Mouse (Mus musculus) ES-Bruce4 (cell line): ENCODE data around the gene Thumpd3. TPM values are rescaled to one million over a fixed set of nuclear protein-coding genes. Genes with fewer than 3 reads are reported as not detected.

Source experiments
- H3K27ac ChIP-seq: 2 replicates; pipeline ENCODE4 v1.5.1; 2012; ENCODE audit warnings: low read length, inconsistent platforms; ENCODE audit not compliant: insufficient read depth
- H3K27me3 ChIP-seq: 2 replicates; pipeline ENCODE4 v1.6.1; 2012; ENCODE audit warnings: mild to moderate bottlenecking, low read length, inconsistent platforms; ENCODE audit not compliant: control insufficient read depth, poor library complexity, insufficient read depth, severe bottlenecking
- H3K36me3 ChIP-seq: 2 replicates; pipeline ENCODE4 v1.6.1; 2012; ENCODE audit warnings: inconsistent platforms, mild to moderate bottlenecking, low read length, moderate library complexity; ENCODE audit not compliant: control insufficient read depth, poor library complexity, insufficient read depth, severe bottlenecking
- H3K4me1 ChIP-seq: one replicate; pipeline ENCODE4 v1.8.1; 2011; ENCODE audit warnings: low read length; ENCODE audit not compliant: control insufficient read depth, insufficient read depth
- H3K4me3 ChIP-seq: 2 replicates; pipeline ENCODE4 v1.5.1; 2011; ENCODE audit warnings: low read depth, mild to moderate bottlenecking, low read length
- H3K9ac ChIP-seq: 2 replicates; pipeline ENCODE4 v1.6.1; 2012; ENCODE audit warnings: low read depth, mild to moderate bottlenecking, inconsistent platforms; ENCODE audit not compliant: poor library complexity, severe bottlenecking
- H3K9me3 ChIP-seq: replicated peaks from 2 replicates; pipeline ENCODE4 v1.6.1; 2012; ENCODE audit warnings: mild to moderate bottlenecking, low read length, inconsistent platforms; ENCODE audit not compliant: control insufficient read depth, poor library complexity, insufficient read depth, severe bottlenecking
- CTCF ChIP-seq: IDR thresholded peaks from one replicate; pipeline ENCODE4 v1.8.1; 2011; ENCODE audit warnings: low read depth, low read length
- EP300 ChIP-seq: IDR thresholded peaks from 2 replicates; pipeline ENCODE4 v1.6.1; 2011; ENCODE audit warnings: low read depth, low read length; ENCODE audit not compliant: insufficient read depth
- POLR2A ChIP-seq: IDR thresholded peaks from one replicate; pipeline ENCODE4 v1.8.1; 2011; ENCODE audit warnings: low read length; ENCODE audit not compliant: insufficient read depth
- polyA plus RNA-seq: library from polyadenylated mRNA; stranded (reverse); fragments of >200 nt; gene quantifications from 2 replicates; pipeline ENCODE4 v1.2.4, GENCODE M21; 2011; ENCODE audit warnings: low read depth; ENCODE audit not compliant: missing spikeins, insufficient read depth, insufficient read length

The Thumpd3 gene
- polyA plus RNA-seq, 1 experiment = 77.5 TPM

DNA sequence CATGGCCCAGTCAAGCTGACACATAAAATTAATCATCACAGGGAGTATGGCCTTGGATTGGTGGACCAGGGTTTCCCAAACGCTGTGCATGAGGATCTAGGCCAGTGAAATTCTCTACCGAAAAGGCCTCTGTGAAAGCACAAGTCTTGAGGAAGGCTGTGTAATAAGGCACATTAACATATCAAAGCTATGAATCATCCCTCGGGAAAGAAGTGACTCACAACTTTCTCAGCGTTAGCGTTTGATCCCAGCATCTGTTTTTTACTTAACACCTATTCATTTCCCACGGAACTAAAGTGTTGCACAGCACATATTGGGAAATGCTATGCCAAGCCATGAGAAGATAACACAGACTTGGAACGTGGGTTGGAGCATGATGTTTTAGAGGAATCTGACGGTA is 21.2 kb upstream of the Thumpd3 start:
- Histone ChIP-seq H3K9me3 (no peaks in the 10 kb centered on the region), H3K36me3 (no peaks in the 10 kb centered on the region), H3K4me1 (no peaks in the 10 kb centered on the region), H3K4me3 (no peak overlapping the region), H3K27me3 (no peaks in the 10 kb centered on the region), H3K27ac (no peak overlapping the region), H3K9ac (no peak overlapping the region)
- TF ChIP-seq POLR2A (no peak), EP300 (no peak), CTCF (no peak)

DNA sequence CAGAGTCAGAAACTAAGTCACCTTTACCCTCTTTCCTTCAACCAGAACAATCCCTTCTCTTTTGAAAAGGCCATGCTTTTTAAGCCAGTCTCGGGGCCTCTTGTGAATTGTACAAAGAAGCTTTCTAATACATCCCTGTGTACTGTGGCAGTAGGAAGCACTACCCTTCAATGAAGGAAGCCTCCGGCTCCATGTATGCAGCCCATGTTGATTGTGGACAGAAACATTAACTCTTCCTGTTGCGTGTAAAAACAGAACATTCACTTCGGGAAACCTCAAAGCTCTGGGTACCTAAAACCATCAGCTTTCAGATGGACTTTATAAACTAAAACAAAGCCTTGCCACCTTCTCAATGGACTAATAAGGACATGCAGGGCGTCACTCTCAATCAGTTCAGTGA is 20.3 kb upstream of the Thumpd3 start:
- Histone ChIP-seq H3K4me3 (no peak overlapping the region), H3K36me3 (no peaks in the 10 kb centered on the region), H3K27ac (no peak overlapping the region), H3K4me1 (no peaks in the 10 kb centered on the region), H3K9ac (no peak overlapping the region), H3K9me3 (no peaks in the 10 kb centered on the region), H3K27me3 (no peaks in the 10 kb centered on the region)
- no peak for TF ChIP-seq EP300

DNA sequence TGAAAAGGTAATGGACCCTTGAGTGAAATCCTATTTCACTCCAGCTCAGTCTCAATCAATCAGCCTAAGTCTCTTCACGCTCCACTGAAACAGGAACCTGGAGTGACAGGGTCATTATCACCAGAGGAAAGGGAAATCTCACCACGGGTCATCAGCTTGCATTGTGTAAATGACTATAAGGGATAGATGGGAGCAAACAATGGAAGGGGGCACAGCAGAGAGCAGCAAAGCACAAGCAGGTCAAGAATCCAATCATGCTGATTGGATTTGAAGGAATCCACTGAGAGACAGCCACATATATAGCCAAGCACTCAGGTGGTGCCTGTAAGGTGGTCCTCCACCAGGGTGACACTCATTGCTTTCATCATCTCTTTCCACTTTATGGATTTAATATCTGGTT is 18.6 kb upstream of the Thumpd3 start:
- H3K4me3 ChIP-seq = no peak overlapping the region
- no peaks in the 10 kb centered on the region for H3K4me1 ChIP-seq
- TF ChIP-seq EP300 = no peak
- no peak for TF ChIP-seq CTCF
- no peaks in the 10 kb centered on the region for H3K36me3 ChIP-seq
- H3K9ac ChIP-seq = no peak overlapping the region
- no peak overlapping the region for H3K27ac ChIP-seq
- no peaks in the 10 kb centered on the region for H3K9me3 ChIP-seq
- H3K27me3 ChIP-seq = no peaks in the 10 kb centered on the region

DNA sequence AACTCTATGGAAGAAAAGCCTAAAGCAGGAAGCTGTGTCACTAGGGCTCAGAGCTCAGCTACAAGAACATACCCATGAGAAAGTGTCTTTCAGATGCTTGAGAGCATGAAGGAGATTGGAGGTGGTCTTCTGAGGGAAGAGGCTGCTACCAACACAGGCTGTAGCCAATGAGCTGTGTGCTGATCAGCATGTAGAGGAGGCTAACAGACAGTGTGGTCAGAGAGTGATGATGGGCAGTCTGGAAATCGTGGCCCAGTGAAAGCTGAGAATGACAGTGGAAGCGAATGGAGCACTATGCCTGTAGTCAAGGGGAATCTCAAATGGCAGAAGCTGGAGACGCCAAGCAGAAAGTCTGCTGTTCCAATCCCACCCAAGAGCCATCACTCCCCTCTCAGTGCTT is 17.0 kb upstream of the Thumpd3 start:
- TF ChIP-seq CTCF = no peak
- no peak for TF ChIP-seq POLR2A
- TF ChIP-seq EP300 = no peak
- Histone ChIP-seq H3K27me3 (no peaks in the 10 kb centered on the region), H3K9me3 (no peaks in the 10 kb centered on the region), H3K4me1 (no peaks in the 10 kb centered on the region), H3K36me3 (no peaks in the 10 kb centered on the region), H3K4me3 (no peak overlapping the region), H3K27ac (no peak overlapping the region), H3K9ac (no peak overlapping the region)

DNA sequence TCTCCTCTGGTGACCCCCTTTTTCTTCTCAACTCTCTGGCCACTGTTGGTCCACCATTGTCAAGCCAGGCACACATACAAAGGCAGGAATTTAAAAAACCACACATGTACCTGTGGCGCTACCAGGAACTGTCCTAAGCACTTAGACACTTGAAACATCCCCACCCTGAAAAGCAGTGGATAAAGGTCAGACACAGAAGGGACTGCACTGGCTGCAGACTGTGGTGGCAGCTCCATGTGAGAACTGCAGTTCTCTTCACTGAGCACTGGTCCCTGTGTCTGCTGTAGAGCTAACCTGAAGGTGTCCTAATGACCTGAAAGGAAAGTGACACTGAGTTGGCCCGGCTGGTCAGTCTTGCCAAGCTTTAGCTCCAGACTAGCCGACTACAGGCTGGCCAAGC is 15.5 kb upstream of the Thumpd3 start:
- TF ChIP-seq EP300 (no peak), CTCF (no peak), POLR2A (no peak)
- Histone ChIP-seq H3K4me1 (no peaks in the 10 kb centered on the region), H3K36me3 (no peaks in the 10 kb centered on the region), H3K4me3 (no peak overlapping the region), H3K27me3 (no peaks in the 10 kb centered on the region), H3K9me3 (no peaks in the 10 kb centered on the region), H3K9ac (no peak overlapping the region), H3K27ac (no peak overlapping the region)

DNA sequence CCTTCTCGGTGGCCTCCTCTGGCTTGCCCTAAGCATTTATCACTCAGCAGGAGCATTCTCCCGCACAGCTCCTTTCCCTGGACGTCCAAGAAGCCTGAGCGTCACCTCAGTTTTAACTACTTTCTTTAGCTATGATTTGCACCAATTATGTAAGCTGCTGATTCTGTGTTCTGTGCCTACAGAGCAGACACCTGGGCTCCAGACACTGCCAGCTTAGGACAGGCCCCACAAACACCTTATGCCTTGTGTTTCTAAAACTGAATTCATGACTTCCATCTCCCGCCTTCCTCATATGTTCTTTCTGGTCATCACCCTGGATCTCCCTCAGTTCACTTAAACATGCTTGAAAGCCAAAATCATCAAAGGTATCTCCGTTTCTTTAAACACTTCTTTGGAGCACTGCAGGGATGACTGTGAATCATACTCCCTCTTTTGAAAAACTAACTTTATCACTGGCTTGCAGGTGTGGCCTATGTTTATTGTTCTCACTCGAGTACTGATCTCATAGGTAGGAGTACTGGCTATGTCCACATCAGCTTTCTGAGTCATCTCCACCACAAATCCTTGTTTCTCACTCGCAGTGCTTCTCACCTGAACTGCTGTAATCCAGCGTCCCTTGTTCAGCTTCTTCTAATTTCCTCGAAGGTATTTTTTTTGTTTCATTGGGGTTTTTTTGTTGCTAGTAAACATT is 14.9 kb upstream of the Thumpd3 start:
- Histone ChIP-seq H3K4me3 (no peak overlapping the region), H3K27ac (no peak overlapping the region), H3K9me3 (no peaks in the 10 kb centered on the region), H3K4me1 (no peaks in the 10 kb centered on the region), H3K27me3 (no peaks in the 10 kb centered on the region), H3K36me3 (no peaks in the 10 kb centered on the region), H3K9ac (no peak overlapping the region)
- no peak for TF ChIP-seq CTCF
- TF ChIP-seq EP300 = no peak
